In the genomic region with DNA sequence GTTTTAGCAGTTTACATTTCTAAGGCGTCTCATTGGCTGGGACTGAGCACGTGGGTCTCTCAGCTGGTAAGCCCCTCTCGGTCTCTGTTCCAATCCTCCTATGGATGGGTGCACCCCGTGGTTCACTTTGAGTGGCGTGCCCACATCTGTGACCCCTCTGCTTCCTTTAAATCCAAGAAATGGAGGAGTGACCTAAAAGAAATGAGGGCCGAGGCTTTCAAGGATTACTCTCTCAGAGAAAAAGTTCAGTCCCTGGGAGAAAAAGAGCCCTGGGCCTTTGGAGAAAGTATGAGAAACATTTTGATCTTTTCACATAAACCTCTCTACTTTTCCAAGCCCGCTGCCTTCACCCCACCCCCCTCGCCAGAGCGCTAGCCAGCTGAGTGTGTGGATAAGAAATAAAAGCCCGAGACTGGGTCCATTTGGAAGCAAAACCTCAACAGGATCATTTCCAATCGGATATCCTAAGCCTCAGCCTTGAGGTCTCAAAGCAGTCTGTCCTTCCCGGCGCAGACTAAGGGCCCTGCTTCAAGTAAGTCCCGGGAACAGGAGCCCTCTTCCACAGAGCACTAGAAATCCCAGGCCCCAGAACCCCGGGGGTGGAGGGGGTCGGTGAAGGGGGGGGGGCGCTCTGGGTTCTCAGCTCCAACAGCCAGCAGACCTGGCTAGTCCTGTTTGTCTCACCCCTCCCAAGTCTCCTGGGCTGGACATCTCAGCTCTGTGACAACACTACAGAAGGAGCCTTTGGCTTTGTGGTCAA, we compare ENCODE assay signal across 9 mouse cellular contexts. TPM values are rescaled to one million over a fixed set of nuclear protein-coding genes. Genes with fewer than 3 reads are reported as not detected.
DNase-seq lines count a peak whose midpoint lies in the region; ATAC-seq and TF ChIP-seq lines count a peak whose summit lies in the region.
"Had no signal": no experiment of that assay in that cellular context is flagged by ENCODE, and none has a peak within 500 bp of the region (broad histone marks: within the 10 kb centered on the region; RNA-seq: fewer than 3 reads in every experiment).

No protein-coding gene starts in this region.

- WGBS in kidney, adult 2 months: 10% methylated on average over 17 of the region's 17 CpGs
- 1% methylated on average over 17 of the region's 17 CpGs for WGBS in forebrain, embryonic 12.5 days
- under 1% methylated on average over 17 of the region's 17 CpGs for WGBS in limb, embryonic 13.5 days
- WGBS in midbrain, embryonic 14.5 days: under 1% methylated on average over 17 of the region's 17 CpGs

- peak; percentile 32 for DNase-seq in kidney, adult 2 months
- DNase-seq in kidney, adult 8-10 months: no peak
- DNase-seq in heart, postnatal 25 days (ENCODE audit: low spot score): peak; percentile 33
- DNase-seq in midbrain, embryonic 14.5 days: peak; percentile 81
- no peak for DNase-seq in right cerebral cortex, postnatal 14 days
- no peak for DNase-seq in right cerebral cortex, postnatal 4 days

- ATAC-seq in forebrain, embryonic 12.5 days (ENCODE audit: low FRiP score): peak; percentile 93
- peak; percentile 88 for ATAC-seq in limb, embryonic 13.5 days (ENCODE audit: low FRiP score, low read depth)
- peak; percentile 86 for ATAC-seq in midbrain, embryonic 14.5 days (ENCODE audit: low FRiP score, low TSS enrichment)

- no peaks in the 10 kb centered on the region for H3K9me3 ChIP-seq in forebrain, embryonic 12.5 days
- H3K9me3 ChIP-seq in limb, embryonic 13.5 days: no peaks in the 10 kb centered on the region
- H3K9me3 ChIP-seq in midbrain, embryonic 14.5 days (ENCODE audit: control insufficient read depth, low read length): no peaks in the 10 kb centered on the region

- intact Hi-C loops in heart, postnatal 25 days (cut with DNase I): no loop called here

- no peak for TF ChIP-seq POLR2A in kidney, adult 2 months (IDR thresholded peaks at IDR 0.05; ENCODE audit: low read depth, low read length)

- H3K9ac ChIP-seq in forebrain, embryonic 12.5 days: peak overlapping the region; percentile 51
- peak overlapping the region; percentile 66 for H3K9ac ChIP-seq in limb, embryonic 13.5 days
- peak overlapping the region; percentile 35; the same call in 1 of the 2 replicates for H3K9ac ChIP-seq in midbrain, embryonic 14.5 days (replicated peaks; ENCODE audit: low read length)

- peak overlapping the region; percentile 36; the same call in 1 of the 2 replicates for H3K4me3 ChIP-seq in kidney, adult 2 months (ENCODE audit: insufficient read depth, low read depth, low read length)
- peak overlapping the region; percentile 32 for H3K4me3 ChIP-seq in forebrain, embryonic 12.5 days (replicated peaks)
- peak overlapping the region; percentile 43 for H3K4me3 ChIP-seq in limb, embryonic 13.5 days
- peak overlapping the region; percentile 28 for H3K4me3 ChIP-seq in midbrain, embryonic 14.5 days (replicated peaks; ENCODE audit: low read depth, low read length)
- H3K4me3 ChIP-seq: erythroblast, embryonic 14.5 days had no signal

- H3K27ac ChIP-seq in kidney, adult 2 months (ENCODE audit: insufficient read depth, low read depth, low read length): no peak overlapping the region
- peak overlapping the region; percentile 82 for H3K27ac ChIP-seq in forebrain, embryonic 12.5 days
- H3K27ac ChIP-seq in limb, embryonic 13.5 days: peak overlapping the region; percentile 97
- peak overlapping the region; percentile 63 for H3K27ac ChIP-seq in midbrain, embryonic 14.5 days (replicated peaks; ENCODE audit: low read depth, low read length)

- no peak for TF ChIP-seq CTCF in kidney, adult 2 months (conservative IDR thresholded peaks at IDR 0.05; ENCODE audit: insufficient read depth, insufficient read length, low read depth, low read length)

- H3K27me3 ChIP-seq in kidney, adult 2 months (replicated peaks; ENCODE audit: control insufficient read depth, insufficient read depth, low read length): 0 out of 2 replicates have a peak, but pooled peaks cover 1% of the 10 kb centered on the region
- H3K27me3 ChIP-seq in forebrain, embryonic 12.5 days: peaks cover 44% of the 10 kb centered on the region
- no peaks in the 10 kb centered on the region for H3K27me3 ChIP-seq in limb, embryonic 13.5 days
- H3K27me3 ChIP-seq in midbrain, embryonic 14.5 days (ENCODE audit: control insufficient read depth, insufficient read depth, low read length): no peaks in the 10 kb centered on the region

- no peaks in the 10 kb centered on the region for H3K4me1 ChIP-seq in kidney, adult 2 months (ENCODE audit: control insufficient read depth, insufficient read depth, low read length)
- peaks cover 51% of the 10 kb centered on the region for H3K4me1 ChIP-seq in forebrain, embryonic 12.5 days
- peaks cover 60% of the 10 kb centered on the region for H3K4me1 ChIP-seq in limb, embryonic 13.5 days
- H3K4me1 ChIP-seq in midbrain, embryonic 14.5 days (ENCODE audit: control insufficient read depth, insufficient read depth, low read length): peaks cover 31% of the 10 kb centered on the region

- H3K4me2 ChIP-seq in forebrain, embryonic 12.5 days: peak overlapping the region; percentile 58
- H3K4me2 ChIP-seq in limb, embryonic 13.5 days (replicated peaks): peak overlapping the region; percentile 74
- peak overlapping the region; percentile 58 for H3K4me2 ChIP-seq in midbrain, embryonic 14.5 days (ENCODE audit: low read length)

- H3K36me3 ChIP-seq in kidney, adult 2 months (ENCODE audit: control insufficient read depth, insufficient read depth, low read length): no peaks in the 10 kb centered on the region
- no peaks in the 10 kb centered on the region for H3K36me3 ChIP-seq in forebrain, embryonic 12.5 days (replicated peaks)
- H3K36me3 ChIP-seq in limb, embryonic 13.5 days: no peaks in the 10 kb centered on the region
- H3K36me3 ChIP-seq in midbrain, embryonic 14.5 days (ENCODE audit: control insufficient read depth, insufficient read depth, low read length): no peaks in the 10 kb centered on the region

RNA-seq across cellular contexts. Expression of a gene that starts 28.9 kb away (rescaled TPM):
- polyA plus RNA-seq in kidney, adult 2 months (2012; rRNA removed): 2.7 and 3.1 TPM in 2 replicates
- 14.8 and 17.4 TPM in 2 replicates for polyA plus RNA-seq in forebrain, embryonic 12.5 days (2016; fragmentation: Nextera tagmentation; extraction: Ambion mirVana)
- 1 to 10 TPM; 5.2 to 6.0 TPM for total RNA-seq in heart, postnatal 25 days (2021)
- polyA plus RNA-seq in limb, embryonic 13.5 days (2015; fragmentation: Nextera tagmentation; extraction: Ambion mirVana): 18.1 and 19.7 TPM in 2 replicates
- polyA plus RNA-seq in midbrain, embryonic 14.5 days (2014; fragmentation: Nextera tagmentation; extraction: Ambion mirVana): 14.1 and 19.4 TPM in 2 replicates

Comparison
In these comparisons a context has a peak if more than half of its experiments do, and no peak if none do; other contexts are left out.
1. DNase-seq: peak in kidney, adult 2 months (single experiment), heart, postnatal 25 days (single experiment) and midbrain, embryonic 14.5 days (single experiment); none in kidney, adult 8-10 months (0 of 2), right cerebral cortex, postnatal 14 days (single experiment) and right cerebral cortex, postnatal 4 days (single experiment).
2. Peak in every context shown above with its lines, with median percentiles within 50 percentile points of each other: H3K4me3 ChIP-seq, ATAC-seq, H3K4me2 ChIP-seq and H3K9ac ChIP-seq.